Mouse (Mus musculus) cerebellum, adult 9-11 months (tissue): ENCODE measurements around the gene Shd.

ENCODE experiments used
- DNase-seq: peaks from one replicate; pipeline ENCODE4 v3.0.0; 2022

Gene Shd

DNA sequence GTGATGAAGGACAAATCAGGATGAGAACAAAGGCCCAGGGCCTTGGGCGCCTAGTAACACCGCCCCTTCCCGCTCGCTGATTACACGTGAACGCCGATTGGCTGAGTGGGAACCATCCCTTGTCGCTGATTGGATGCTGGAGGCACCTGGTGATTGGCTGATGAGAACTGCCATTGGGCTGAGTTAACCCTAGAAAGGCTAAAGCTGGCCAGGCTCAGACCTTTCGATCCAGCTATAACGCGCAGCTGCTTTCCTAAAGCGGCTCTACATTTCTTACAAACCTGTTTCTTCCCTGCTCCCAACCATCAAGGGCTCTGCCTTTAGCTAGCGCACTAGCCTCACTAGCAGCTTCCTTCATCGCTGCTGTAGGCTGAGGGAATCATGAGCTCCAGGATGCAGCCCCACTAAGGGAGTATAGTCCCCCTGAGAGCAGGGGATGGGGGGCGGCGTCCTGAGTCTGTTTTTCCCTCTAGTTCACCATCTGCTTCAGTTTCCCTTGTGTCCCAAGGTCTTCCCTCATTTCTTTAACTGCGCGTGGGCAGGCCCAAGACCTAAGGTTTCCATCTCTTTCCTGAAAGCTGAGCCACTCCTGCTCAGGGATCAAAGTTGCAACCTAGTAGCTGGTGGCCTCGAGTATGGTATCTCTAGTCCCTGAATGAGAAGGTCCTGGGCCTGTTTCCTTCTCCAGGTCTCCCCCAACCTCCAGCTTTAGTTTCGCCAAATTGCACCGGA lies 38.3 kb downstream of the Shd start:
- DNase-seq, result peak; percentile 95

DNA sequence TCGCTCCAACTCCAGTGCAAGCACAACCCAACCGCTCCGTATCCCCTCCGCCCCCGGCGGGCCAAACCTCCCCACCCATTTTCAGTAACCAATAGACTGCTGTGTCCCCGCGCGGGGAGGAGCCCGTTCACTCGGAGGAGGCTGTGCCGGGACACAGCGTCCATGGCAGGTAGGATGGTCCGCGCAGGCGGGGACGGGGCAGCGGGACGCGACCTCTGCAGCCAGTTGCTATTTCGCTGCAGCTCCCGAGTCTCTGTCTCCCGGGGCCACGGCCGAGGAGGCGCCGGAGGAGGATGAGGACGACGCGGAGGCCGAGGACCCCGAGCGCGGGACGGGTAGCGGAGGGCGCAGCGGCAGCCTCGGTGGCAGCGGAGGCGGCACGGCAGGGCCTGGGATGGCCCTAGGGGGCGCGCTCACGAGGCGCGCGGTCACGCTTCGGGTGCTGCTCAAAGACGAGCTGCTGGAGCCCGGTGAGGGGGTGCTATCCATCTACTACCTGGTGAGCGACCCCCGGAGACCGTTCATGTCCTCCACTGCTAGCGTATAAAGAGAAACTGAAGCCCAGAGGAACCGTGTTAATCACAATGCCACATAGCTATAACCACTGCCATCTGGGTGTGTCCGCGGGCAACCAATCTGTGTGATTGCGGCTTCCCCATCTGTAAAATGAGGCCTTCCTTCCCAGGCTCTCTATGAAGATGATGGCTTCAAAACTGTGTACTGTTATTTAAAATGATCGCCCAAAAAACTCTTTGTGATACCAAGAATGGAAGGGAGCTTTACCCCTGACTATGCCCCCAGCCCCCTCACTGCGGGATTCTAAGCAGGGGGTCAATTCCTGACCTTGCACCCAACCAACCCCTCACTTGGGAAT lies 39.1 kb downstream of the Shd start:
- peak; percentile 95 for DNase-seq

DNA sequence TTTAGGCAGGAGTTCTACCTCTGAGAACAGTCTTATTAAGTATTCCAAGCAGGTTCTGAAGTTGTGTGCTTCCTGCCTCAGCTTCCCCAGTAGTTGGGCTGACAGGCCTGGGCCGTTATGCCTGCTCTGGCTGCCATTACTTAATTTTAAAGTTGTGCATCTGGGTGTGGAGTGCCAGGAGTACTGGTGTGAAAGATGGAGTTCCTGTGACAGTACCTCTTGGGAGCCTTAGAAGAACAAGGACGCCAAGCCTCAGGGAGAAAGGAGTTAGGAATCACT lies 39.6 kb downstream of the Shd start:
- DNase-seq, result peak; percentile 68

DNA sequence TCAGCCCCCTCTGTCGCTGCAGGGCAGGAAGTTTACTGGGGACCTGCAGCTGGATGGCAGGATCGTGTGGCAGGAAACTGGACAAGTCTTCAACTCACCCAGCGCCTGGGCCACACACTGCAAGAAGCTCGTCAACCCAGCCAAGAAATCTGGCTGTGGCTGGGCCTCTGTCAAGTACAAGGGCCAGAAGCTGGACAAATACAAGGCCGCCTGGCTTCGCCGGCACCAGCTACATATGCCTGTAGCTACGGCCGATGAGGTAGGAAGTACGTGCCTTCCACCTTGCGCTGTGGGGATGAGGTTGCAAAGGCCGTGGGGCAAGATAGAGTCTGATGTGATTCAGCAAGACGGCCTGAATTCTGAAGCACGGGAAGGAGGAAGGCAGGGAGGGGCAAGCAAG lies 40.0 kb downstream of the Shd start:
- peak; percentile 63 for DNase-seq

DNA sequence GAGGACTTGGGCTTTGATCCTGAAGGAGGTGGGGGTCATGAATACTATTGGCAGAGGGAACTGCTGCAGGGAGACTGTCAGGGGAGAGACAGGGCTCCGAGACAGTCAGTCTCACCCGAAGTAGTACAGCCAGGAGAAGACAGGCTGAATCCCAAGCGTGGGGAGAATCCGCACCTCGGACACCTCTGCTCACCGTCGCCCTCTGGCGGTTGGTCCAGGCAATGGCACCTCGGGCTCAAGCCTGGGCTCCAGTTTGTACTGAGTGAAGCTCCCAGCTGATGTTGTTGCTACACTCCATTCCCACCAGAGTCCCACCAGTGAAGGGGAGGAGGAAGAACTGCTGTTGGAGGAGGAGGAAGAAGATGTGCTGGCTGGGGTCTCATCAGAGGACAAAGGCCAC lies 40.4 kb downstream of the Shd start:
- peak; percentile 83 for DNase-seq

DNA sequence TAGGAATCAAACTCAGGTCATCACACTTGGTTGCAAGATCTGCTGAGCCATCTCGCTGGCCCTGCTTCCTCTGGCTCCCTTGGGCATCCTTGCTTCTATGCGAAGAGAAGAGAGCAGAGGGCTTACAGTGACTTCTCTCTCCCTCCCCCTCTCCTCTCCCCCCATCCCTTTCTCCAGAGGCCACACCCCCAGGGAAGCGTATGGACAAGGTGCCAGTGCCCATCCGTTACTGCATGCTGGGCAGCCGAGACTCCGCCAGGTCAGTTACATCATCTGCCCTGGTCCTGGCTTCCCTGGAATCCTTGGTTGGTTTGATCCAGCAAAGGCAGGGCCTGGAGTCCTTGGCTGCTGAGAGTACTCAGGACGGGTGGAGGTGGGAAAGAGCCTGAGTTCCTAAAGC lies 41.2 kb downstream of the Shd start:
- peak; percentile 62 for DNase-seq

DNA sequence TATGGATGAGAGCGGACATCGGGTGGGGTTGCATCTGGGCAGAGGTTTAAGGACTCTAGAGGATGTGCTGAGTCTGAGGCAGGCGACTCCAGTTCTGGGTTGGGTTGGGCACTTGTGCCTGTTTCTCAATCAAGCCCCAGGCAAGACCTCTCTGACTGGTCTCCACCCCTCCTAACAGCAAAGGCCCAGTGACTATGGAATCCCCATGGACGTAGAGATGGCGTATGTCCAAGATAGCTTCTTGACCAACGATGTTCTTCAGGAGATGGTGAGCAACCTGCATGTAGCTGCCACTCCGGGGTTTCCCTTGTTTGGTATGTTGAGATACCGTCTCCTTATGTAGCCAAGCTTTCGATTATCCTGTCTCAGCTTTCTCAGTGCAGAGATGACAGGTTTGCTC lies 45.0 kb downstream of the Shd start:
- peak; percentile 49 for DNase-seq

DNA sequence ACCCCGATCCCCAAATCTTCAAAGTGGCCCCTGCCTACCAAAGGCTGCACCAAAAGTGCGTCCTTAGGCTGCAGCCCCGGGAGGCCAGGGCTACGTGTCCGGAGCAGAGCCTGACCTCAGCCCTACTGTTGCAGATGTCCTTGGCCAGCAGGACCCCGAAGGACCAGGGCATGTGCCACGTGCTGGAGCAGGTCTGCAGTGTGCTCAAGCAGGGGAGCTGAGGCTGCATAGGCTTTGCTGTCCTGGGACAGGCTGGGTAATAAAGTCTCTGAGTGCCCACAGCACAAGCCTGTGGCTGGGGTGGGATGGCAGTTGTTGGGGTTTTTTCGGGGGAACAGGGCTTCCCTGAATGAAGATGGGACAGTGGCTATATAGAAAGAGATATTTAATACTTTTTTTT lies 46.1 kb downstream of the Shd start:
- peak; percentile 34 for DNase-seq

DNA sequence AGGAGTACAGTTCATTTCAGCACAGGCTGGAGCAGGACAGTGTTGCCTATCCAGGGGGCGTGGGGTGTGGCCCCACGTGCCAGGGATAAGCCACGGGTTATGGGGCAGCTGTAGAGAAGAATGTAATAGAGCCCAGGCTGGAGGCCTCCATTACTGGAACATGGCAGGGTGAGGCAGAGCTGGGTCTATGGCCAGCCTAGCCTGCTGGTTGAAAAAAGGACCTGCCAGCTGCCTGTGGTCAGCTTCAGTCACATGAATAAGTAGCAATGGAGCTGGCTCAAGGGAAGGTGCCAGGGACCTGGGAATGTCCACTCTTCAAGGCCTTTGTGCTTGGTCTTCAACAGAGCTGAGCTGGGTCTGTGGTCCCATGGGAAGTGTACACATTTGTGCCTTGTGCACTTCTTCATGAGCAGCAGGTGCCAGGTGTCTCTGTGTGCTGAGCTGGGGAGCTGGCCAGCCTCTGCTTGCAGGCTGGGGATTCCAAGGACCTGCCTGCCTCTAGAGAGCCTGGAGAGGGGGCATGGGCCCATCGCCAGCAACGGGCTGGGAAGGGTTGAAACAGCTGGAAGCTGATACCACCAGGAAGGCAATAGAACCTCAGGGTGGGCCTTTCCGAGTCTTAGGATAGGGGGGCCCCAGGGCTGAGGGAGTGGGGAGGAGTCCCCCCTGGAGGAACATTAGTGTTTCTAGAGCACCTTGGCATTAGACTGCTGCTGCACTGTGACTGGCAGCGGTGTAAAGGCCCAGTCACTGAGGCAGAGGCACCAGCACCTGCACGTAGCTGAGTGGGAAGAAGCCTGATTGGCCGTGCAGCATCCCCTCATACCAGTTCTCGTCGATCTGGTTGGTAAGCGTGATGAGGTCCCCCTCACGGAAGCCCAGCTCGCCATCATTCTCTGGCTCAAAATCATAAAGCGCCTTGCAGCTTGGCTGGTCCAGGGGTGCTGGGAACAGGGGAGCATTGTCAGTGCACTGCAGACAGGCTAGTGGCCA lies 46.8 kb downstream of the Shd start:
- DNase-seq, result peak; percentile 71

DNA sequence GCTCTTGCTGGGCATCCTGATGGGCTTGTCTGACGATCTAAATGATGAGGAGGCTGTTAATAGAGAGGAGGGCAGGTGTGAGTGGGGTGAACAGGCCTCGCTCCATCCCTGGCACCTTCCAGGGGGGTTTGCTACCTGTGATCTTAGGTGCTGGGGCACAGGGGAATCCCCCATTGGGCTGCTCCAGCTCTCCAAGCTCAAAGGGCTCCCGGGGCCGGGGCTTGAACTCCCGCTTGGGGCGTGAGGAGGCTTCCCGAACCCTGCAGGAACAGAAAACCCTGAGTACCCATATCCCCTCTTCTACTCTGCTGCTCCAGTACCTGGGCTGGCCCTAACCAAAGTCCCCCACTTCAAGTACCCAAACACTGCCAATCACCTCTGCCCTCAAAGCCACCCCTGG lies 47.6 kb downstream of the Shd start:
- peak; percentile 59 for DNase-seq

DNA sequence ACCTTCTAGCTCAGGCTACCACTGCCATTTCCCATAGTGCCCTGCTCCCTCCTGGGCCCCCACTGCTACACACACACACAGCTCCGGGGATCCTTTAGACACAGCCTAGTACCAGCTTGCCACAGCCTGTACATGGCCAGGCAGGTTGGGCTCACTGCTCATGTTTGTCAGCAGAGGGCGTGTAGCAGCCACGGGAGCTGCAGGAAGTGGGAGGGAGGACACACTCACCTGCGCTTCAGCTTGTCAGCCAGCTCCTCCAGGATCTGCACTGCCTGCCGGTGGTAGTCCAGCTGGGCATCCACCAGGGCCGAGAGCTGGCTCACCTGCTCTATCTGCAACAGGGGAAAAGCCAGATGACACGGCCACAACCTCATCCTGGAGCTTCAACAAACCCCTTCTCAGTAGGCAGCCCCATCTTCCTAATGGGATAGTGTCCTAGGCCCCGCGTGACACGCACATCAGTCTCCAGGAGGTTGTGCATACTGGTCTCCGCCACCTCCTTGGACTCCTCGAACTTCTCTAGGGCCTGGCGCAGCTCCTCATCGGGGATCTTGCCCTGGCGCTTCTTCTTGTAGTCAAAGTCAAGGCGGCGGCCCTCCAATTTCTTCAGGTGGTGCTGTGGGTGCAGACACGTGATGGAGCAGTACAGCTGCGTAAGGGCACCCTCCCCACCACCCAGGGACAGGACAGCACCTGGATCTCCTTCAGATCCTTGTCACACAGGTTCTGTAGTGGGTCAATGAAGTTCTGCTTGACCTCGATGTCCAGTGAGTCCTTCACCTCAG lies 48.3 kb downstream of the Shd start:
- DNase-seq, result peak; percentile 90

DNA sequence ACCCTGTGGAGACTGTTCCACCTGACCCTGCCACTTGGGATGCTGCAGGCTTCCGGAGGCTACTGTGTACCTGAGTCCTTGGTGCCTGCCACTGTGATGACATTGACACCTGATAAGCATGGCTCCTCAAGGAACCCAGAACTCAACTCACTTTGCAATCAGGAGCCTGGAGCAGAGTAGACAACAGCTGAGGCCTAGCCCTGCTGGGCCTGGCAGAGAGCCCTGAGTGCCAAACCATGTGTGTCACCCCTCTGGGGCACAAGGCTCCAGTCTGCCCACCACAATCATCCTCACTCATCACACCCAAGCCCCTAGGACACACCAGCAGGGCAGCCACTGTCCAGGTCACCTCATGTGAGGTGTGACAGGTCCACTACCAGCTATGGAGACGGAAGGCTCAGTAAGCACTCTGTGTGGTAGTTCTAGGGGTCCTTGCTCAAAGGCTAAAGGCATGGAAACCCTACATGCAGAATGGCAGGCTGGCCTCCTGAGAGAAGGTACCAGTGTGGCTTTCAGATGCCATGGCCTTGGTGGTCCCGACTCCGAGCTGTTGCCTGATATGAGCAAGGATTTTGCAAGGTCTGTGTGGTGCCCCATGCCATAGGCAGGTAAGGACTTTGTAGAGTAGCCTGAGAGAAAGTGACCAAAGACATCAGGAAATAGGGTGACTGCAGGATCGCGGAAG lies 50.3 kb downstream of the Shd start:
- peak; percentile 57 for DNase-seq

DNA sequence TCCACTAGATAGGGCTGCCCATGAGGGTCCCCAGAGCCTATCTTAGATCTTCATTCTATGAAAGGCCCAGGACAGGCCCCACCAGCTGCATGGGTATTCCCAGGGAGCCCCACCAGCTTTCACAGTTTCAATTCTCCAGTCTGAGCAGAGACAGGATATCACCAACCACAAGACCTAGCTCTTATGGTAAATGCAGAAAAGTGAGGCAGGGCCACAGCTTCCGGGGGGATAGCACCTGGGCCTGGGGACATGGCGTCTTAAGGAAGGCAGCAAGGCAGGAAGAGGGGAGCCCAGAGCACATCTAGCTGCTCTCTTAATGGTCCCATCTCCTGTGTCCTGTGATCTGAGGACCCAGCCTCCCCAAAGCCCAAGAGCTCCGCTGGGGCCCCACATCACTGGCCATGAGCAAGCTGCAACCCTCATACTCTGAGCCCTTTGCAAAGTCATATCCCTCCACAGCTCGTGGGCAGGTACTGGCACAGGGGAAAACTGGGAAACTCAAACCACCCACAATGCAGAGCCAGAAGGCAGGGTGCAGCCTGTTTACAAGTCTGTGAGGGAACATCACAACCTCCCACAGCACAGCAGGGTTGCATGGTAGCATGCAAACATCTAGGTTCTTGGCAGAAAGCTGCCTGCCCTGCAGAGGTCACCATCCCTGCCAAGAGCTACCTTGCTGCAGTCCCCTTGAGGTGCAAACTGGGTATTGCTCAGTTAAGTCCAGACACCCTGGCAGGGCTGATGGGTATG lies 51.1 kb downstream of the Shd start:
- DNase-seq, result peak; percentile 64

DNA sequence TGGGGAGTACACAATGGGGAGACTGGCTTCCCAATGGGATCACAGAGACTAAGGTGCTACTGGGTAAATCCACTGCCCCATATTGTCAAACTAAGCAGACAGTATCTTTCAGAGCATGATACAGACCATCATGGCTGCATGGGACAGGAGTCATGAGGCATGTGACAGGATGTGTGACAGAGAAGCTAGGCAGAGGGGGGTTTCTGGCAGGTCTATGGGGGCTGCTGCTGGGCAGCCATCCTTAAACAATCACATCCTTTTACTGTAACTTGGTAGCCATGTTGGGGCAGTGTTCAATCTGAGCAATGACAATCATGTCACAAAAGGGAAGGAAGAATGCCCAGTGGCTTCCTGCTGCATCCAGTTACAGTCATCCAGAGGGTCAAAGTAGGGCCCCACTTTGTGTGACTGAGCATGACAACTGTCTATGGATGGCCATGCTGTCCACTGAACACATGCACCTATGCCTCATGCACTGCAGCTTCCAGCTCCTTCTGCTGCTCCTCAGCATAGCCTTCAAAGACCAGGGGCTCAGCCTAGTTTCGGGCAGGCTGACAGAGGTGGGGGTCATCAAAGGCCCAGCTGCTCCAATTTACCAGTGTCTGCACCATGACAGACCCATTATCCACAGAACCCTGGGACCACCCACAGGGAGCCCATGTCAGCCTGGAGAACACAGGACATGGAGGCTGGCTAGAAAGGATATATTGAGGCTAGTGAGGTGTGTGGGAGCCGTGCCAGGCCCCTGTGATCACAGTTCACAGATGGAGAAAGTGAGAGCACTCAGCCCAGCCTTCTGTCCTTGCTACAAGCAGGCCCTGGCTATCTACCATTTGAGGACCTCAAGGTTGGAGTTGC lies 52.1 kb downstream of the Shd start:
- DNase-seq, result peak; percentile 84

DNA sequence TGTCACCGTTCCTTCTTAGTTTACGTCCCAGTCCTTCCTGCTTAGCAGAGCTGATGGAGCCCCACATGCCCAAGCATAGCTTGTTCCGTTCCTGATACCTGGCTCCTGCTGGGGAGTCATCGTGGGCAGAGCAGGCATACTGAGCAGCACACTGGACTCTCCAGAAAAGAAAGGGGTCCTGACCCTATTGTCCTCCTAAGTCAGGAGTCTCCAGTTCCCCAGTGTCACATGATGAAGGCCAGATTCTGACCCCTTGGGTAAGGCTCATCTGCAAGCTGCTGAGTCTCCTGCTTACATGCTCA lies 52.7 kb downstream of the Shd start:
- no peak for DNase-seq

DNA sequence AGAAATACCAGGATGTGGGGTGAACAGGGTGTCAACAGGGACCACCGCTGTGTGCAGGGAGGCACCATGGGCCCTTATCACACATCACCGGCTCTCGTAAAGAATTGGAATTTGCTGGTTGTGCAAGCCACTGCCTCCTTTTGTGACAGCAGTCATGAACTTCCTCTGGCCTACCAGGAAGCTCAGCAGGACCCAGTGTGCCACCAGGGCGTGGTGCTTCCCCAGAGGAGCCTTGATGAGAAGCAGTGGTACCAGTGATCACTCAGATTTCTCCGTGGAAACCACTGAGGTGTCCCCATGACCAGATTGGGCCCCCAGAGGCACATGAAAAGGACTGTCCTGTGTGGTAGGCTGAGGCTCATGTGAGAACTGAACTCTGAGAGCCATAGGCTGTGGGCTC lies 53.1 kb downstream of the Shd start:
- DNase-seq, result peak; percentile 37

DNA sequence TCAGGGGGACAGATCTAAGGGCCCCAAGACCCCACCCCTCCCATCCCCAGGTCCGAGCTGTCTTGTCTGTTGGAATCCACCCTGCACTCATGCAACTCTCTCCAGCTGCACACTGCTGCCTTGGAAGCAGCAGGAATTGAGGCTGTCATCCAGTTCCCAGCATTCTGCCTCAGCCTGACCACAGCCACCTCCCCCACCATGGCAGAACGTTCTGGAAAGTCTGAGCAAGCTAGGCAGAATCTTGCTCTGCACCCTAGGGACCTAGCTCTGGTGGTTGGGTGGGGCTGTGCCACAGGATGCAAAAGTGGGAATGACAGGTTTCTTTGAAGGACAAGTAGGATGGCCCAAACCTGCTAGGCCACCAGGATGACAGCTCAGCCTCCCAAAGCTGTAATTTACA lies 54.2 kb downstream of the Shd start:
- peak; percentile 31 for DNase-seq

DNA sequence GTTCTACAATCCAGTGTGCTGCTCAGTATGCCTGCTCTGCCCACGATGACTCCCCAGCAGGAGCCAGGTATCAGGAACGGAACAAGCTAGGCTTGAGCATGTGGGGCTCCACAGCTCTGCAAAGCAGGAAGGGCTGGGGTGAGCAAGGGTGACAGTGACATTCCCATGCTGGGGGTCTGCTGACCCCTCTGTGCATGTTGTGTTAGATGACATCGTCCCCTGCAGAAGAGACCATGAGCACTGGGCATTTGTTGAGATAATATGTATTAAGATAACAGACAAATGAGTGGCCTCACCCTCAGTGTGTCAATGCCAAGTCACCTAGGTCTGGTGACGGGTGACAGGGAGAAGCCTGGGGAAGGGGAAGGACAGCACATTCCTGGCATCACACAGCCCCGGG lies 54.7 kb downstream of the Shd start:
- peak; percentile 36 for DNase-seq
